Mouse (Mus musculus) liver, adult 2 months (tissue): ENCODE data around the gene Znfx1.

Experiments
- CTCF ChIP-seq: fragments of 200-500 bp; IDR thresholded peaks from 2 replicates; pipeline ENCODE4 v1.5.1; 2011; ENCODE audit warnings: low read depth, low read length, control low read depth
- POLR2A ChIP-seq: fragments of 200-500 bp; IDR thresholded peaks from 2 replicates; pipeline ENCODE4 v1.6.1; 2011; ENCODE audit warnings: low read length, control low read depth; ENCODE audit not compliant: insufficient read depth; ENCODE audit errors: extremely low read depth

DNA sequence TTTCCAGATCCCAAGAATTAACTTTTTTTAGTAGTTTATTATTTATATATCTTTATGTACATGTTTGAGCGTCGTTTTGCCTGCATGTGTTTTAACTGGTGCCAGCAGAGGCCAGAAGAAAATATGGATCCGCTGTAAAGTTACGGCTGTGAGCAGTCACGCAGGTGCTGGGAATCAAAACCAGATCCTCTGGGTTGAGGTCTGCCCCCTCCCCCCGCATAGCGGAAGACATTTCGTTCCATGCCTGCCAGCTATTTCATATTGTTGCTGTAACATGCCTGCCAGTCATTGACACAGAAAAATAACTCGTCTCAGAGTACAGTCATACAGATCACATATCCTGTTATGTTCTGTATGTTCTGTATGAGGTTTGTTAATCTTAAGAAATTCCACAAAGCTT is 61.3 kb downstream of the Znfx1 start:
- no peak for TF ChIP-seq CTCF
- TF ChIP-seq POLR2A: no peak
